Mouse (Mus musculus) thymus, adult 2 months (tissue): Measurements from ENCODE around the gene Tnfaip2. TPM values are rescaled to one million over a fixed set of nuclear protein-coding genes. Genes with fewer than 3 reads are reported as not detected.

ENCODE experiments used
- DNase-seq: peaks from one replicate; pipeline ENCODE4 v3.0.0; 2021
- H3K27ac ChIP-seq: fragments of 200-500 bp; 2 replicates; pipeline ENCODE4 v1.5.1; 2012; ENCODE audit warnings: low read length, control low read depth; ENCODE audit not compliant: control insufficient read depth, insufficient read depth
- H3K27me3 ChIP-seq: fragments of 200-500 bp; 2 replicates; pipeline ENCODE4 v1.6.1; 2012; ENCODE audit warnings: mild to moderate bottlenecking, low read length, moderate library complexity, mixed read lengths; ENCODE audit not compliant: control insufficient read depth, insufficient read depth
- H3K36me3 ChIP-seq: fragments of 200-500 bp; 2 replicates; pipeline ENCODE4 v1.6.1; 2012; ENCODE audit warnings: mild to moderate bottlenecking, low read length, moderate library complexity; ENCODE audit not compliant: control insufficient read depth, insufficient read depth
- H3K4me1 ChIP-seq: fragments of 200-500 bp; replicated peaks from 2 replicates; pipeline ENCODE4 v1.6.1; 2012; ENCODE audit warnings: low read length; ENCODE audit not compliant: control insufficient read depth, insufficient read depth
- H3K4me3 ChIP-seq: fragments of 200-500 bp; 2 replicates; pipeline ENCODE4 v1.5.1; 2012; ENCODE audit warnings: mild to moderate bottlenecking, low read length, control low read depth, moderate library complexity; ENCODE audit not compliant: control insufficient read depth, insufficient read depth
- CTCF ChIP-seq: fragments of 200-500 bp; IDR thresholded peaks from 2 replicates; pipeline ENCODE4 v1.5.1; 2012; ENCODE audit warnings: mild to moderate bottlenecking, control low read depth, low read length, moderate library complexity, borderline replicate concordance; ENCODE audit not compliant: control insufficient read depth, poor library complexity, insufficient read depth; ENCODE audit errors: extremely low read depth
- POLR2A ChIP-seq: fragments of 200-500 bp; IDR thresholded peaks from 2 replicates; pipeline ENCODE4 v1.6.1; 2012; ENCODE audit warnings: mild to moderate bottlenecking, low read length, control low read depth, moderate library complexity; ENCODE audit not compliant: control insufficient read depth, poor library complexity, insufficient read depth; ENCODE audit errors: extremely low read depth
- WGBS: fragments of 180-500 bp; shearing (Covaris S2); methylation state at CpG from one replicate; pipeline ENCODE4 v1.1.7; 2018; 5-methylcytosine and 5-hydroxymethylcytosine counted together
- polyA plus RNA-seq: library from polyadenylated mRNA; depleted of rRNA; stranded (reverse); fragments of >200 nt; gene quantifications from 2 replicates; pipeline ENCODE4 v1.2.3, GENCODE M21; 2012

Gene Tnfaip2
- polyA plus RNA-seq, 1 experiment, result 27.9 TPM

GRCm38 (mm10) chr12:111432751-111433331 is 9.4 kb upstream of the Tnfaip2 start:
- H3K27ac ChIP-seq, result no peak overlapping the region
- H3K4me3 ChIP-seq, result no peak overlapping the region
- no peaks in the 10 kb centered on the region for H3K36me3 ChIP-seq
- WGBS, result 27% methylated on average over 5 of the region's 5 CpGs
- no peak for TF ChIP-seq CTCF
- TF ChIP-seq POLR2A, result no peak
- H3K27me3 ChIP-seq, result peaks cover 12% of the 10 kb centered on the region
- DNase-seq, result no peak
- H3K4me1 ChIP-seq, result no peaks in the 10 kb centered on the region

- DNase-seq, result no peak
- no peak for TF ChIP-seq POLR2A
- Histone ChIP-seq H3K36me3 (no peaks in the 10 kb centered on the region), H3K27ac (no peak overlapping the region), H3K27me3 (peaks cover 9% of the 10 kb centered on the region), H3K4me1 (no peaks in the 10 kb centered on the region), H3K4me3 (no peak overlapping the region)
- WGBS, result 89% methylated on average over 7 of the region's 7 CpGs
Observed at GRCm38 (mm10) chr12:111434164-111434744, 8.0 kb upstream of the Tnfaip2 start.

GRCm38 (mm10) chr12:111434745-111435327 is 7.4 kb upstream of the Tnfaip2 start:
- no peak overlapping the region for H3K27ac ChIP-seq
- TF ChIP-seq CTCF (no peak), POLR2A (no peak)
- no peaks in the 10 kb centered on the region for H3K36me3 ChIP-seq
- H3K27me3 ChIP-seq, result peaks cover 4% of the 10 kb centered on the region; the same call in 1 of the 2 replicates
- WGBS, result 61% methylated on average over 8 of the region's 8 CpGs
- H3K4me3 ChIP-seq, result no peak overlapping the region
- no peaks in the 10 kb centered on the region for H3K4me1 ChIP-seq
- DNase-seq, result no peak

- TF ChIP-seq CTCF, result no peak
- TF ChIP-seq POLR2A, result no peak
- H3K36me3 ChIP-seq, result no peaks in the 10 kb centered on the region
- no peak for DNase-seq
- H3K27me3 ChIP-seq, result no peaks in the 10 kb centered on the region
- no peaks in the 10 kb centered on the region for H3K4me1 ChIP-seq
- H3K4me3 ChIP-seq, result no peak overlapping the region
- 90% methylated on average over 3 of the region's 3 CpGs for WGBS
- H3K27ac ChIP-seq, result no peak overlapping the region
Observed at GRCm38 (mm10) chr12:111436170-111436569, 6.1 kb upstream of the Tnfaip2 start.

GRCm38 (mm10) chr12:111436640-111437039 is 5.6 kb upstream of the Tnfaip2 start:
- no peaks in the 10 kb centered on the region for H3K27me3 ChIP-seq
- H3K4me1 ChIP-seq, result no peaks in the 10 kb centered on the region

GRCm38 (mm10) chr12:111437222-111437900 is 4.9 kb upstream of the Tnfaip2 start:
- TF ChIP-seq POLR2A (no peak), CTCF (no peak)
- Histone ChIP-seq H3K4me3 (no peak overlapping the region), H3K27ac (no peak overlapping the region; the same call in 1 of the 2 replicates), H3K27me3 (no peaks in the 10 kb centered on the region), H3K36me3 (no peaks in the 10 kb centered on the region), H3K4me1 (no peaks in the 10 kb centered on the region)
- WGBS, result 11% methylated on average over 5 of the region's 5 CpGs
- DNase-seq, result no peak

More at GRCm38 (mm10) chr12:111436640-111437039, 5.6 kb upstream of the Tnfaip2 start:
- Histone ChIP-seq H3K4me3 (no peak overlapping the region), H3K36me3 (no peaks in the 10 kb centered on the region), H3K27ac (no peak overlapping the region)
- WGBS, result 88% methylated on average over 8 of the region's 8 CpGs
- DNase-seq, result no peak
- TF ChIP-seq CTCF (no peak), POLR2A (no peak)
